22 mouse cellular contexts compared by ENCODE assay signal in the genomic region with DNA sequence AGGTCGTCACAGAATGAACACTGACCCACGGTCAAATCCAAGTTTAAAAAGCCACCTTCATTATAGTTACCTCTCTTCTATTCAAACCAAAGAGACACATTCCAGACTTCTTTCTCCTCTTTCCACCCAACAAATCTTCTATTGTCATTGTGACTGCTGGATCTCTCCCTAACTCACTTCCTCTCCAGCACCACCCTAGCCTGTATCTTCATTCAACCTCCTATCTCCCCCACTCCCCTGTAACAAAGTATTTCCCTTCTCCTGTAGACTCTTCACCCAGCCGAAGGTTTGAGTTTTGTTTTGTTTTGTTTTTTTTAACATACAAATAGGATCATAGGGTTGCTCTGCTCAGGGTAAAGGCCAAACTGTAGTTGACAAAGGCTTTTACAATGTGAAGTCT. TPM values are rescaled to one million over a fixed set of nuclear protein-coding genes. Genes with fewer than 3 reads are reported as not detected.
DNase-seq lines count a peak whose midpoint lies in the region; TF ChIP-seq lines count a peak whose summit lies in the region.
"Had no signal": no experiment of that assay in that cellular context is flagged by ENCODE, and none has a peak within 500 bp of the region (broad histone marks: within the 10 kb centered on the region; RNA-seq: fewer than 3 reads in every experiment).

No protein-coding gene starts in this region.

- TF ChIP-seq CTCF in embryonic fibroblast, embryonic 13.5 days (IDR thresholded peaks at IDR 0.05; ENCODE audit: borderline replicate concordance, insufficient read depth, low read length) = no peak

- TF ChIP-seq POLR2A in embryonic fibroblast, embryonic 13.5 days (IDR thresholded peaks at IDR 0.05; ENCODE audit: low read depth, low read length) = no peak

- H3K4me1 ChIP-seq in embryonic fibroblast, embryonic 13.5 days (ENCODE audit: control insufficient read depth, insufficient read depth, low read length) = peaks cover 17% of the 10 kb centered on the region

- H3K4me3 ChIP-seq in embryonic fibroblast, embryonic 13.5 days (ENCODE audit: insufficient read depth, low read length) = no peak overlapping the region
- H3K4me3 ChIP-seq: embryonic facial prominence, embryonic 10.5 days; embryonic facial prominence, embryonic 12.5 days; erythroblast, embryonic 14.5 days; forebrain, embryonic 13.5 days; forebrain, embryonic 15.5 days had no signal

- peak overlapping the region; percentile 76 for H3K27ac ChIP-seq in embryonic fibroblast, embryonic 13.5 days (ENCODE audit: insufficient read depth, low read length)
- H3K27ac ChIP-seq: embryonic facial prominence, embryonic 10.5 days; embryonic facial prominence, embryonic 12.5 days; forebrain, embryonic 13.5 days; forebrain, embryonic 15.5 days had no signal

- DNase-seq in 3T3-L1 (ENCODE audit: low read depth, low spot score) = peak; percentile 12
- DNase-seq in ES-CJ7 (ENCODE audit: low read depth, low spot score) = peak; percentile 17
- peak; percentile 81 for DNase-seq in R1 (ENCODE audit: low read depth, low spot score)
- no peak for DNase-seq in heart, adult 11 months
- no peak for DNase-seq in right cerebral cortex, adult 2 months (ENCODE audit: low spot score in 2 of 2)
- DNase-seq in frontal cortex, adult 2 months (ENCODE audit: extremely low spot score in 1 of 2, low spot score in 1 of 2) = no peak
- no peak for DNase-seq in heart, adult 18-20 months
- DNase-seq: adrenal gland, adult 8-10 months; adrenal gland, postnatal 14 days; adrenal gland, postnatal 36 days; cerebellum, adult 11-12 months; cerebellum, adult 2 months; cerebellum, adult 9-10 months; cerebellum, postnatal 10 days; cerebellum, postnatal 25 days; forebrain, postnatal 0 days had no signal

RNA-seq across cellular contexts. Expression of gene Atl2, which starts 1.7 kb away (rescaled TPM):
- 31.1 and 38.9 TPM in 2 replicates for polyA plus RNA-seq in embryonic fibroblast, embryonic 13.5 days (2011; ENCODE audit: insufficient read length, low read depth, missing spikeins)
- 42.5 and 45.1 TPM in 2 replicates for polyA plus RNA-seq in frontal cortex, adult 2 months (2012; rRNA removed)
- 10 to 100 TPM; 33.2 to 36.7 TPM for total RNA-seq in heart, adult 18-20 months (2021)

Comparison
In these comparisons a context has a peak if more than half of its experiments do, and no peak if none do; other contexts are left out.
1. DNase-seq: peak in 3T3-L1 (single experiment), ES-CJ7 (single experiment) and R1 (single experiment); none in heart, adult 11 months (single experiment), right cerebral cortex, adult 2 months (0 of 2), frontal cortex, adult 2 months (0 of 2) and heart, adult 18-20 months (0 of 2).